Mouse (Mus musculus) spleen, adult 2 months (tissue): ENCODE results near the gene Slc29a3.

Experiments used
- CTCF ChIP-seq: fragments of 200-500 bp; IDR thresholded peaks from 2 replicates; pipeline ENCODE4 v1.5.1; 2011; ENCODE audit warnings: mild to moderate bottlenecking, inconsistent platforms; ENCODE audit not compliant: insufficient read depth, insufficient read length, insufficient replicate concordance; ENCODE audit errors: extremely low read depth
- POLR2A ChIP-seq: fragments of 200-500 bp; IDR thresholded peaks from 2 replicates; pipeline ENCODE4 v1.6.1; 2011; ENCODE audit warnings: low read depth, low read length, inconsistent platforms

DNA sequence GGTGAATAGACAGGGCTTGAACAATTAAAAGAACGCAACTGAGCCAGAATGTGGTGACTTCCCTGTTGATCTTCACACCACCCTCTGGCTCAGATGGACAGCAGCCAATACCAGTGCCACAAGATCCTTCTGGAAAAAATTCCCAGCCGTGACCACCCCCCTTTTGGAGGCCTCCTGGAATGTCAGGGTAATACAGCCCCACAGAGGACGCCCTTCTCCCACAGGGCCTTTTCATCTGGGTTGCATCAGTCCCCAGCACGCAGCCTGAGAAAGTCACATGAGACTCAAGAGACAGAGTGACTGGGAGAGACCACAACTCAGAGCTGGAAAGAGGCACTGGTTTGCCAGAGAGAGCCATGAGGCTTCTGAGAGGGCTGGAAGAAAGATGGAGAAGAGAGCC, 18.3 kb upstream of the Slc29a3 start:
- TF ChIP-seq POLR2A (no peak), CTCF (no peak)
